Mouse (Mus musculus) lung, postnatal 0 days (tissue): ENCODE data around the gene Dnah11.

ENCODE experiments used
- CTCF ChIP-seq: IDR thresholded peaks from 2 replicates; pipeline ENCODE4 v1.5.1; 2016; ENCODE audit warnings: antibody characterized with exemption, mild to moderate bottlenecking
- EP300 ChIP-seq: IDR thresholded peaks from 2 replicates; pipeline ENCODE4 v1.6.1; 2016; ENCODE audit warnings: antibody characterized with exemption, mild to moderate bottlenecking, control low read depth

- no peak for TF ChIP-seq EP300
- no peak for TF ChIP-seq CTCF
Measured at GRCm38 (mm10) chr12:117929768-117930167, 269.1 kb downstream of the Dnah11 start.
